Mouse (Mus musculus): ENCODE measurements at regions not wholly inside any gene's neighbourhood (a gene's known extent, or its start where the extent isn't known, plus 50 kb on each side); places are given as distances from the start of the nearest gene placed in this dataset.

DNA sequence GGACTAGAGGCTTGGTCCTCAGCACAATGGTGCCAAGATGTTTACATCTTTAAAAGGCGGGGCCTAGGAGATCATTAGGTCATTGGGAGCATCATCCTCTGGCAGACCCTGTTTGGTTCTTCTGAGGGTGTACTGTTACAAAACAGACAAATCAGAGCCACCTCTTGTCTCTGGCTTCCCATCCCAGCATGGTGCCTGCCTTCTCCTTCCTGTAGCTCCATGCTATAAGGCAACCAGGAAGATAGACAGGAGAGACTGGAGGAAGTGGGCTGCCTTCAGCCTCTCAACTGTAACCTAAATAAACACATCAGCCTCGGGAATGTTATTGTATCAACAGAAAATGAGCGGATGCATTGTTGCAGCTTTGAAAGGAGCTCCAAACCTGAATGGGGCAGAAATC, 529.8 kb upstream of the Gm765 start:
- Histone ChIP-seq H3K4me2 (replicated peaks; ENCODE audit: low read depth, low read length) (no peak overlapping the region), H3K27ac (ENCODE audit: low read length) (no peak overlapping the region), H3K27me3 (replicated peaks; ENCODE audit: insufficient read depth, low read length) (no peaks in the 10 kb centered on the region), H3K4me3 (ENCODE audit: low read depth, low read length) (no peak overlapping the region), H3K9ac (replicated peaks; ENCODE audit: low read depth) (no peak overlapping the region), H3K9me3 (ENCODE audit: low read length) (no peaks in the 10 kb centered on the region), H3K36me3 (ENCODE audit: insufficient read depth, low read length) (no peaks in the 10 kb centered on the region), H3K4me1 (ENCODE audit: insufficient read depth, low read depth, low read length) (no peaks in the 10 kb centered on the region)
- 40% methylated on average over 3 of the region's 3 CpGs for WGBS
- peak; percentile 56 for ATAC-seq
- peak; percentile 29 for DNase-seq (ENCODE audit: low spot score)
- 0 out of 2 replicates have a peak, but pooled peaks have one; percentile 11 for TF ChIP-seq EP300 (IDR thresholded peaks at IDR 0.05)
- no peak for TF ChIP-seq CTCF (IDR thresholded peaks at IDR 0.05)

DNA sequence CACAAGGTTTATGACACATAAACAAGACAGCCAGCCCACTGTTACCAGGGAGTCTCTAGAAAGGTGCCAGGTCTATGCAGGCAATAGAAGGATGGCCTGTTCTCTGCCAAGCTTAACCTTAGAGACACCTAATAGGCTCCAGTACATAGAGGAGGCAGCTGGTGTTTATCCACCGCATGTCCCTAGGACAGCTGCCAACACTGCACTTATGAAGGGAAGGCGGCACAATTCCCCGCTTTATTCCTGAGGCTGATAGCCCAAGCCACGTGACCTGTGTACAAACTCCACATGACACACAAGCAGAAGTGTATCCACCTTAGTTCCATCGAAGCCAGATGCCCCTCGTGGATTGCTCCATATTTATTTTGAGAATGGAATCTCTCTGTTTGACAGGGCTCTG, 527.2 kb upstream of the Gm765 start:
- H3K27me3 ChIP-seq (replicated peaks; ENCODE audit: insufficient read depth, low read length): no peaks in the 10 kb centered on the region
- H3K27ac ChIP-seq (ENCODE audit: low read length): no peak overlapping the region
- H3K4me1 ChIP-seq (ENCODE audit: insufficient read depth, low read depth, low read length): no peaks in the 10 kb centered on the region
- no peaks in the 10 kb centered on the region for H3K9me3 ChIP-seq (ENCODE audit: low read length)
- H3K4me2 ChIP-seq (replicated peaks; ENCODE audit: low read depth, low read length): no peak overlapping the region
- DNase-seq (ENCODE audit: low spot score): no peak
- no peaks in the 10 kb centered on the region for H3K36me3 ChIP-seq (ENCODE audit: insufficient read depth, low read length)
- no peak overlapping the region for H3K4me3 ChIP-seq (ENCODE audit: low read depth, low read length)
- no peak for TF ChIP-seq EP300 (IDR thresholded peaks at IDR 0.05)
- no peak overlapping the region for H3K9ac ChIP-seq (replicated peaks; ENCODE audit: low read depth)
- WGBS: 63% methylated on average over 6 of the region's 6 CpGs
- ATAC-seq: no peak

DNA sequence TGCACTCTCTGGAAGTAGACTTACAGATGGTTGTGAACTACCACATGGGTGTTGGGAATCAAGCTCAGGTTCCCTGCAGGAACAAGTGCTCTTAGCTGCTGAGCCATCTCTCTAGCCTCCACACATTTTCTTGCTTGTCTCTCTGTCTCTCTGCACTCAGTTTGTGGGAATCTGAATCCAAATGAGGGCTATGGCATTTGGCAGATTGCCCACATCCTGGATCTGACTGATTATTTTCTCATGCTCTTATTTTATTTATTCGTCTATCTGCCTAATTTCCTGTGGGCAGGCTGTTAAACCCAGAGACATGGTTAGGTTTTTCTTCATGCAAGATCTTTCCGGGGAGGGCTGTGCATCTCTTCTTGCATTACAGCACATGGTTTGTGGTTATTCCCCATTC, 521.8 kb upstream of the Gm765 start:
- Histone ChIP-seq H3K27me3 (replicated peaks; ENCODE audit: insufficient read depth, low read length) (no peaks in the 10 kb centered on the region), H3K9me3 (ENCODE audit: low read length) (no peaks in the 10 kb centered on the region), H3K9ac (replicated peaks; ENCODE audit: low read depth) (no peak overlapping the region), H3K27ac (ENCODE audit: low read length) (no peak overlapping the region), H3K4me2 (replicated peaks; ENCODE audit: low read depth, low read length) (no peak overlapping the region), H3K4me1 (ENCODE audit: insufficient read depth, low read depth, low read length) (no peaks in the 10 kb centered on the region; the same call in 1 of the 2 replicates), H3K4me3 (ENCODE audit: low read depth, low read length) (no peak overlapping the region), H3K36me3 (ENCODE audit: insufficient read depth, low read length) (no peaks in the 10 kb centered on the region)
- 47% methylated on average over 2 of the region's 2 CpGs for WGBS
- no peak for TF ChIP-seq EP300 (IDR thresholded peaks at IDR 0.05)
- no peak for TF ChIP-seq CTCF (IDR thresholded peaks at IDR 0.05)
- DNase-seq (ENCODE audit: low spot score): peak; percentile 23
- no peak for ATAC-seq

DNA sequence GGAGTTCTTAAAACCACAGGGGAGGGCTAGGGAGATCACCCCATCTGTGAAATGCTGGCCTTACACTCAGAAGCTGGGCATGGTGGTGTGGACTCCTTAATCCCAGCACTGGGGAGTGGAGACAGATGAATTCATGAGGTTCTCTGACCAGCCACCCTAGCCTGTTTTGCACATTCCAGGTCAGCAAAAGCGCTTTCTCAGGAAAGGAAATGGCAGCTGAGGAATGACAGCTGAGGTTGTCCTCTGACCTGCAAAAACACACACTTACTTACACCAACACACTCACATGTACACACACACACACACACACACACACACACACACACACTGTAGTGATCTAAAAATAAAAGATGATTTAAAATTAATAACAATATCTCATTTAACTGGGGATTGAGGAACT, 513.4 kb upstream of the Gm765 start:
- Histone ChIP-seq H3K27me3 (replicated peaks; ENCODE audit: insufficient read depth, low read length) (no peaks in the 10 kb centered on the region), H3K4me2 (replicated peaks; ENCODE audit: low read depth, low read length) (no peak overlapping the region), H3K9ac (replicated peaks; ENCODE audit: low read depth) (no peak overlapping the region), H3K9me3 (ENCODE audit: low read length) (no peaks in the 10 kb centered on the region), H3K4me3 (ENCODE audit: low read depth, low read length) (no peak overlapping the region), H3K4me1 (ENCODE audit: insufficient read depth, low read depth, low read length) (no peaks in the 10 kb centered on the region), H3K27ac (ENCODE audit: low read length) (no peak overlapping the region), H3K36me3 (ENCODE audit: insufficient read depth, low read length) (no peaks in the 10 kb centered on the region)
- TF ChIP-seq EP300 (IDR thresholded peaks at IDR 0.05): no peak
- no peak for DNase-seq (ENCODE audit: low spot score)
- WGBS: 65% methylated on average over 1 of the region's 1 CpGs
- ATAC-seq: no peak

DNA sequence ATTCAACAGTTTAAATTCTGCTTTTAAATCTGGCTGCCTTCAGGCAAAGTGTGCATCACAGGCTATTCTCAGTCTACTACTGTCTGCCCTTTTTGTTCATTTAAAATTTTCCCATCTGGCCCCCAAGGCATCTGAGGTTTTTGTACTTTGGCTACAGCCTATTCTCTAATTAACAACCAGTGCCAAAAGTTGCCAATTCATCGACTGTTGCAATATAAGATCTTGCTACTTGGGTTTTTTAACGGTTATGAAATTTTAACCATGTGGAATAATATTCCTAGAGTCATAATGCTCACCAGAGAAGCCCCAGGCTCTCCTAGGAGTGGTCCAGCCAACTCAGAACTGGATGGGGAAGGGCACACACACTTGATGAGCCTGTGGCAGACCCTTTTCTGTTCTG, 508.4 kb upstream of the Gm765 start:
- Histone ChIP-seq H3K27me3 (replicated peaks; ENCODE audit: insufficient read depth, low read length) (no peaks in the 10 kb centered on the region), H3K27ac (ENCODE audit: low read length) (no peak overlapping the region), H3K9ac (replicated peaks; ENCODE audit: low read depth) (no peak overlapping the region), H3K36me3 (ENCODE audit: insufficient read depth, low read length) (no peaks in the 10 kb centered on the region), H3K4me2 (replicated peaks; ENCODE audit: low read depth, low read length) (no peak overlapping the region), H3K4me3 (ENCODE audit: low read depth, low read length) (no peak overlapping the region), H3K9me3 (ENCODE audit: low read length) (no peaks in the 10 kb centered on the region), H3K4me1 (ENCODE audit: insufficient read depth, low read depth, low read length) (no peaks in the 10 kb centered on the region)
- DNase-seq (ENCODE audit: low spot score) (no peak), ATAC-seq (no peak)
- WGBS: 86% methylated on average over 2 of the region's 2 CpGs
- TF ChIP-seq EP300 (IDR thresholded peaks at IDR 0.05): no peak
- no peak for TF ChIP-seq CTCF (IDR thresholded peaks at IDR 0.05)

DNA sequence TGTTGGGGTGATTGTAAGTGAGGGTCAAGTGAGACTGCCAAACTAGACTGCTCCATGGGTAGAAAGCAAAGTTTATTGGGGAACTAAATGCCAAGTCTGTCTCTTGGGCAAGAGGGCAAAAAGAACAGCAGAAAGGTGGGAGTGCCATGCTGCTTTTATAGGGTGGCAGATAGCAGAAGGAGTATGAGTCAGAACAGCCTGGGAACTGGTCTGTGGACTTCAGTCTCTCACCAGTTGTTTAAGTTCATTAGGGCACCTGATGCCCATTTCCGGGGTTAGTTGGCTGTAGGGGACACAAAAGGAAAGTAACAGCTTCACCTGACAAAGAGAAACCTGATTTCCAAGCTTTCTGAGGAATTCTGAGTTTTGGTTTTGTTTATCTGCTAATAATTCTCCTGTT, 506.3 kb upstream of the Gm765 start:
- Histone ChIP-seq H3K36me3 (ENCODE audit: insufficient read depth, low read length) (no peaks in the 10 kb centered on the region), H3K4me1 (ENCODE audit: insufficient read depth, low read depth, low read length) (no peaks in the 10 kb centered on the region), H3K9ac (replicated peaks; ENCODE audit: low read depth) (no peak overlapping the region), H3K4me2 (replicated peaks; ENCODE audit: low read depth, low read length) (no peak overlapping the region), H3K4me3 (ENCODE audit: low read depth, low read length) (no peak overlapping the region), H3K27ac (ENCODE audit: low read length) (no peak overlapping the region), H3K9me3 (ENCODE audit: low read length) (no peaks in the 10 kb centered on the region), H3K27me3 (replicated peaks; ENCODE audit: insufficient read depth, low read length) (no peaks in the 10 kb centered on the region)
- WGBS: 84% methylated on average over 1 of the region's 1 CpGs
- TF ChIP-seq EP300 (IDR thresholded peaks at IDR 0.05): no peak
- no peak for TF ChIP-seq CTCF (IDR thresholded peaks at IDR 0.05)
- DNase-seq (ENCODE audit: low spot score) (no peak), ATAC-seq (no peak)

DNA sequence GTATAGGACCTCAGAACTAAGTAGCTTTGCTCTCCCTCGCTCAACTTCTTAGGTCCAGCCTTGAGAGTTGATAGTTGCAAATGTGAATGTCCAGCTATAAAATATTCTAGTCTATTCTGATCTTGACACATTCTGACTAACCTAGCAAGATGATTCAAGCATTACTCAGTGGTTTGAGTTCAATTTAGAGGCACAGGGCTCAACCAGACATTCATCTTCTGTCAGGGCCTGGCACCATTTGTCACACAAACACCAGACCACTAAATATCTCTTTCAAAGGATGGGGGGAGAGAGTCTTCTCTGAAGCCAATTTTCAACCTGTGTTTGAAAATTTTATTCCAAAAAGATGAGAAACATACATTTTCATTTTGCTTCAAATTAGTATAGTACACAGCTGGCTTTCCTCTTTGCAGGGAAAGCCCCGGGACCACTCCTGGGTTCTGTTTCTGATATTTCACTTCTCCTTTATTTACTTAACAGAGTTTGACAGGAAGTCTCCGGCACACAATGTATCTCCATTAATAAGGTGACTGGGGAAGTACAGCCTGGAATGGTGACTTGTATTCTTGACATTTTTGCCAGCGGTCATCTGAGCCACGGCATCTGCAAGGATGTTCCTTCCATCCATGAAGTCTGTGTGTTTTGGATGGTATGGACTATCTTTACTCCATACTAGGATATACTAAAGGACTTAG, 503.6 kb upstream of the Gm765 start:
- Histone ChIP-seq H3K9ac (replicated peaks; ENCODE audit: low read depth) (no peak overlapping the region), H3K27ac (ENCODE audit: low read length) (no peak overlapping the region), H3K27me3 (replicated peaks; ENCODE audit: insufficient read depth, low read length) (no peaks in the 10 kb centered on the region), H3K4me1 (ENCODE audit: insufficient read depth, low read depth, low read length) (no peaks in the 10 kb centered on the region), H3K9me3 (ENCODE audit: low read length) (no peaks in the 10 kb centered on the region), H3K4me2 (replicated peaks; ENCODE audit: low read depth, low read length) (no peak overlapping the region), H3K4me3 (ENCODE audit: low read depth, low read length) (no peak overlapping the region), H3K36me3 (ENCODE audit: insufficient read depth, low read length) (no peaks in the 10 kb centered on the region)
- WGBS: 34% methylated on average over 5 of the region's 5 CpGs
- no peak for TF ChIP-seq CTCF (IDR thresholded peaks at IDR 0.05)
- 0 out of 2 replicates have a peak, but pooled peaks have one; percentile 7 for TF ChIP-seq EP300 (IDR thresholded peaks at IDR 0.05)
- DNase-seq (ENCODE audit: low spot score) (peak; percentile 11), ATAC-seq (no peak)

Measured in lung, postnatal 0 days (tissue).